Mouse (Mus musculus): ENCODE measurements around the gene Fam234b. TPM values are rescaled to one million over a fixed set of nuclear protein-coding genes. Genes with fewer than 3 reads are reported as not detected.

The Fam234b gene
- total RNA-seq, 2 experiments from 2014 or later = 122 to 133 TPM

GRCm38 (mm10) chr6:135266056-135266455, 68.3 kb downstream of the Fam234b start:
- no peak for DNase-seq (ENCODE audit: low spot score in 2 of 2)

GRCm38 (mm10) chr6:135267221-135267620, 69.4 kb downstream of the Fam234b start:
- DNase-seq (ENCODE audit: low spot score in 2 of 2) = no peak

GRCm38 (mm10) chr6:135268392-135268791, 70.6 kb downstream of the Fam234b start:
- DNase-seq (ENCODE audit: low spot score in 2 of 2) = no peak

- DNase-seq (ENCODE audit: low spot score in 2 of 2) = no peak
Measured at GRCm38 (mm10) chr6:135269626-135270025, 71.8 kb downstream of the Fam234b start.

- DNase-seq (ENCODE audit: low spot score in 2 of 2) = no peak
Measured at GRCm38 (mm10) chr6:135271761-135272160, 74.0 kb downstream of the Fam234b start.

- DNase-seq (ENCODE audit: low spot score in 2 of 2) = no peak
Measured at GRCm38 (mm10) chr6:135273066-135273465, 75.3 kb downstream of the Fam234b start.

- no peak for DNase-seq (ENCODE audit: low spot score in 2 of 2)
Measured at GRCm38 (mm10) chr6:135275231-135275630, 77.5 kb downstream of the Fam234b start.

- DNase-seq (ENCODE audit: low spot score in 2 of 2) = no peak
Measured at GRCm38 (mm10) chr6:135276474-135277295, 78.9 kb downstream of the Fam234b start.

- DNase-seq (ENCODE audit: low spot score in 2 of 2) = no peak
Measured at GRCm38 (mm10) chr6:135278302-135278701, 80.5 kb downstream of the Fam234b start.

GRCm38 (mm10) chr6:135279286-135279685, 81.5 kb downstream of the Fam234b start:
- no peak for DNase-seq (ENCODE audit: low spot score in 2 of 2)

- DNase-seq (ENCODE audit: low spot score in 2 of 2) = no peak
Measured at GRCm38 (mm10) chr6:135279856-135280255, 82.1 kb downstream of the Fam234b start.

GRCm38 (mm10) chr6:135292391-135292790, 94.6 kb downstream of the Fam234b start:
- no peak for DNase-seq (ENCODE audit: low spot score in 2 of 2)

- DNase-seq (ENCODE audit: low spot score in 2 of 2) = no peak
Measured at GRCm38 (mm10) chr6:135294150-135294549, 96.4 kb downstream of the Fam234b start.

Other genes starting within 250 kb of the Fam234b start
- gene Apold1, start 216.3 kb upstream of the Fam234b start, total RNA-seq (2021) = 1 to 10 TPM; 3.5 to 4.4 TPM
- gene Ddx47, start 186.4 kb upstream of the Fam234b start, total RNA-seq (2021) = 10 to 100 TPM; 54.4 to 55.3 TPM
- under 1 TPM in 1 of 2 experiments, not detected in 1; 0.17 TPM for gene Gprc5a, start 132.3 kb upstream of the Fam234b start, total RNA-seq (2021)
- not detected for gene Gprc5d, start 79.7 kb upstream of the Fam234b start, total RNA-seq (2021)
- gene Hebp1, start within 50 bp of the Fam234b start, total RNA-seq (2021) = 10 to 100 TPM; 54.1 to 62.0 TPM
- under 1 TPM in 1 of 2 experiments, not detected in 1; 0.48 TPM for gene Gsg1, start 56.4 kb downstream of the Fam234b start, total RNA-seq (2021)
- gene Pbp2, start 112.4 kb downstream of the Fam234b start, total RNA-seq (2021) = under 1 TPM; 0.41 to 0.60 TPM
- gene Emp1, start 164.6 kb downstream of the Fam234b start, total RNA-seq (2021) = 1 to 10 TPM; 2.8 to 6.2 TPM

Data from layer of hippocampus, postnatal 14 days (tissue).